Mouse (Mus musculus) ES-Bruce4 (cell line): ENCODE measurements around the gene Rab11fip3. TPM values are rescaled to one million over a fixed set of nuclear protein-coding genes. Genes with fewer than 3 reads are reported as not detected.
A peak's percentile ranks its signal among the peaks of the same experiment; 100 is the strongest.
"Not testable (repeated sequence)": the region's sequence is repeated elsewhere in the genome, so short reads cannot be mapped to it uniquely, and the experiment has no call there.

ENCODE experiments used
- H3K27ac ChIP-seq: 2 replicates; pipeline ENCODE4 v1.5.1; 2012; ENCODE audit warnings: low read length, inconsistent platforms; ENCODE audit not compliant: insufficient read depth
- H3K27me3 ChIP-seq: 2 replicates; pipeline ENCODE4 v1.6.1; 2012; ENCODE audit warnings: mild to moderate bottlenecking, low read length, inconsistent platforms; ENCODE audit not compliant: control insufficient read depth, poor library complexity, insufficient read depth, severe bottlenecking
- H3K36me3 ChIP-seq: 2 replicates; pipeline ENCODE4 v1.6.1; 2012; ENCODE audit warnings: inconsistent platforms, mild to moderate bottlenecking, low read length, moderate library complexity; ENCODE audit not compliant: control insufficient read depth, poor library complexity, insufficient read depth, severe bottlenecking
- H3K4me1 ChIP-seq: one replicate; pipeline ENCODE4 v1.8.1; 2011; ENCODE audit warnings: low read length; ENCODE audit not compliant: control insufficient read depth, insufficient read depth
- H3K4me3 ChIP-seq: 2 replicates; pipeline ENCODE4 v1.5.1; 2011; ENCODE audit warnings: low read depth, mild to moderate bottlenecking, low read length
- H3K9ac ChIP-seq: 2 replicates; pipeline ENCODE4 v1.6.1; 2012; ENCODE audit warnings: low read depth, mild to moderate bottlenecking, inconsistent platforms; ENCODE audit not compliant: poor library complexity, severe bottlenecking
- H3K9me3 ChIP-seq: replicated peaks from 2 replicates; pipeline ENCODE4 v1.6.1; 2012; ENCODE audit warnings: mild to moderate bottlenecking, low read length, inconsistent platforms; ENCODE audit not compliant: control insufficient read depth, poor library complexity, insufficient read depth, severe bottlenecking
- CTCF ChIP-seq: IDR thresholded peaks from one replicate; pipeline ENCODE4 v1.8.1; 2011; ENCODE audit warnings: low read depth, low read length
- EP300 ChIP-seq: IDR thresholded peaks from 2 replicates; pipeline ENCODE4 v1.6.1; 2011; ENCODE audit warnings: low read depth, low read length; ENCODE audit not compliant: insufficient read depth
- POLR2A ChIP-seq: IDR thresholded peaks from one replicate; pipeline ENCODE4 v1.8.1; 2011; ENCODE audit warnings: low read length; ENCODE audit not compliant: insufficient read depth
- polyA plus RNA-seq: library from polyadenylated mRNA; stranded (reverse); fragments of >200 nt; gene quantifications from 2 replicates; pipeline ENCODE4 v1.2.4, GENCODE M21; 2011; ENCODE audit warnings: low read depth; ENCODE audit not compliant: missing spikeins, insufficient read depth, insufficient read length

Rab11fip3 gene
- polyA plus RNA-seq, 1 experiment = 27.5 TPM

- Histone ChIP-seq H3K4me1 (peaks cover 6% of the 10 kb centered on the region), H3K27me3 (no peaks in the 10 kb centered on the region), H3K9ac (no peak overlapping the region), H3K9me3 (no peaks in the 10 kb centered on the region), H3K27ac (no peak overlapping the region), H3K36me3 (no peaks in the 10 kb centered on the region), H3K4me3 (no peak overlapping the region)
- TF ChIP-seq POLR2A (no peak), CTCF (no peak), EP300 (no peak)
These were observed 36.3 kb upstream of the Rab11fip3 start for GRCm38 (mm10) chr17:26105619-26106018.

GRCm38 (mm10) chr17:26101478-26101877 is 32.1 kb upstream of the Rab11fip3 start:
- Histone ChIP-seq H3K4me3 (no peak overlapping the region), H3K27me3 (no peaks in the 10 kb centered on the region), H3K9ac (peak overlapping the region; percentile 29; the same call in 1 of the 2 replicates), H3K36me3 (no peaks in the 10 kb centered on the region), H3K9me3 (no peaks in the 10 kb centered on the region), H3K27ac (peak overlapping the region; percentile 18; the same call in 1 of the 2 replicates), H3K4me1 (peaks cover 4% of the 10 kb centered on the region)
- no peak for TF ChIP-seq POLR2A
- TF ChIP-seq EP300 = 0 out of 2 replicates have a peak, but pooled peaks have one; percentile 32

GRCm38 (mm10) chr17:26100166-26100565 is 30.8 kb upstream of the Rab11fip3 start:
- H3K9me3 ChIP-seq = no peaks in the 10 kb centered on the region
- no peak for TF ChIP-seq EP300
- TF ChIP-seq CTCF = no peak
- H3K4me1 ChIP-seq = peaks cover 4% of the 10 kb centered on the region
- H3K36me3 ChIP-seq = no peaks in the 10 kb centered on the region
- H3K4me3 ChIP-seq = no peak overlapping the region
- no peak overlapping the region for H3K9ac ChIP-seq
- no peaks in the 10 kb centered on the region for H3K27me3 ChIP-seq
- H3K27ac ChIP-seq = no peak overlapping the region

- H3K9ac ChIP-seq, H3K27me3 ChIP-seq, H3K9me3 ChIP-seq, H3K4me3 ChIP-seq, H3K27ac ChIP-seq, H3K36me3 ChIP-seq, H3K4me1 ChIP-seq: not testable (repeated sequence)
These were observed 30.0 kb upstream of the Rab11fip3 start for GRCm38 (mm10) chr17:26099316-26099715.

GRCm38 (mm10) chr17:26098461-26098860 is 29.1 kb upstream of the Rab11fip3 start:
- H3K9ac ChIP-seq = no peak overlapping the region
- no peak overlapping the region for H3K27ac ChIP-seq
- peaks cover 4% of the 10 kb centered on the region for H3K4me1 ChIP-seq
- H3K27me3 ChIP-seq = no peaks in the 10 kb centered on the region
- H3K9me3 ChIP-seq = no peaks in the 10 kb centered on the region
- H3K4me3 ChIP-seq = no peak overlapping the region
- peaks cover 2% of the 10 kb centered on the region for H3K36me3 ChIP-seq
- TF ChIP-seq EP300 = no peak
- no peak for TF ChIP-seq CTCF
- TF ChIP-seq POLR2A = no peak

GRCm38 (mm10) chr17:26095121-26095740 is 25.9 kb upstream of the Rab11fip3 start, which contains the start of gene Nme4:
Nme4 (minus strand) TSS chr17:26095602.
- peak within 1 kb of the TSS; percentile 92 for H3K4me3 ChIP-seq
- H3K9me3 ChIP-seq = no peaks in the 10 kb centered on the region
- H3K9ac ChIP-seq = peak within 1 kb of the TSS; percentile 91
- H3K27ac ChIP-seq = peak within 1 kb of the TSS; percentile 23
- no peaks in the 10 kb centered on the region for H3K4me1 ChIP-seq
- no peaks in the 10 kb centered on the region for H3K27me3 ChIP-seq
- H3K36me3 ChIP-seq = peaks cover 17% of the 10 kb centered on the region
- no peak for TF ChIP-seq EP300
- TF ChIP-seq CTCF = no peak
- TF ChIP-seq POLR2A = peak; percentile 73
